10 mouse cellular contexts compared by ENCODE assay signal in genomic region chr7:44317913-44318312, GRCm38 (mm10). TPM values are rescaled to one million over a fixed set of nuclear protein-coding genes. Genes with fewer than 3 reads are reported as not detected.
DNase-seq lines count a peak whose midpoint lies in the region; ATAC-seq lines count a peak whose summit lies in the region.
"Had no signal": no experiment of that assay in that cellular context is flagged by ENCODE, and none has a peak within 500 bp of the region (broad histone marks: within the 10 kb centered on the region; RNA-seq: fewer than 3 reads in every experiment).

No protein-coding gene starts in this region.

- H3K4me2 ChIP-seq in midbrain, embryonic 16.5 days (ENCODE audit: low read length), result no peak overlapping the region
- no peak overlapping the region for H3K4me2 ChIP-seq in forebrain, embryonic 16.5 days (ENCODE audit: low read length)
- H3K4me2 ChIP-seq: heart, embryonic 13.5 days had no signal

- H3K27ac ChIP-seq in midbrain, embryonic 10.5 days (replicated peaks), result no peak overlapping the region
- no peak overlapping the region for H3K27ac ChIP-seq in midbrain, embryonic 16.5 days (ENCODE audit: low read length)
- no peak overlapping the region for H3K27ac ChIP-seq in forebrain, embryonic 16.5 days (ENCODE audit: low read length)
- no peak overlapping the region for H3K27ac ChIP-seq in heart, embryonic 10.5 days
- H3K27ac ChIP-seq: heart, embryonic 13.5 days; macrophage had no signal

- no peaks in the 10 kb centered on the region for H3K9me3 ChIP-seq in midbrain, embryonic 10.5 days (replicated peaks)
- H3K9me3 ChIP-seq in midbrain, embryonic 16.5 days (replicated peaks; ENCODE audit: control insufficient read depth, low read length, poor library complexity, severe bottlenecking), result no peaks in the 10 kb centered on the region
- no peaks in the 10 kb centered on the region for H3K9me3 ChIP-seq in forebrain, embryonic 16.5 days (ENCODE audit: control insufficient read depth, low read length)
- no peaks in the 10 kb centered on the region for H3K9me3 ChIP-seq in heart, embryonic 10.5 days
- H3K9me3 ChIP-seq: heart, embryonic 13.5 days had no signal

- peaks cover 50% of the 10 kb centered on the region for H3K36me3 ChIP-seq in midbrain, embryonic 10.5 days
- peaks cover 49% of the 10 kb centered on the region for H3K36me3 ChIP-seq in midbrain, embryonic 16.5 days (ENCODE audit: control insufficient read depth, insufficient read depth, low read length)
- peaks cover 20% of the 10 kb centered on the region for H3K36me3 ChIP-seq in forebrain, embryonic 16.5 days (ENCODE audit: control insufficient read depth, insufficient read depth)
- H3K36me3 ChIP-seq in heart, embryonic 10.5 days, result no peaks in the 10 kb centered on the region
- H3K36me3 ChIP-seq: heart, embryonic 13.5 days had no signal

- DNase-seq in cerebellum, adult 11-12 months, result peak; percentile 27
- no peak for DNase-seq in cerebellum, adult 11 months
- DNase-seq in midbrain, embryonic 10.5 days (ENCODE audit: low spot score), result peak; percentile 28
- peak; percentile 59 for DNase-seq in retina, embryonic 14.5 days (ENCODE audit: low spot score)
- DNase-seq in heart, embryonic 10.5 days (ENCODE audit: low spot score), result no peak
- no peak for DNase-seq in heart, adult 18-20 months

- no peak overlapping the region for H3K4me3 ChIP-seq in midbrain, embryonic 10.5 days
- H3K4me3 ChIP-seq in midbrain, embryonic 16.5 days (ENCODE audit: low read depth, low read length), result no peak overlapping the region
- no peak overlapping the region for H3K4me3 ChIP-seq in forebrain, embryonic 16.5 days (replicated peaks; ENCODE audit: low read length)
- H3K4me3 ChIP-seq in heart, embryonic 10.5 days, result no peak overlapping the region
- H3K4me3 ChIP-seq: heart, embryonic 13.5 days had no signal

- no peak for ATAC-seq in midbrain, embryonic 16.5 days
- 0 out of 2 replicates have a peak, but pooled peaks have one; percentile 26 for ATAC-seq in forebrain, embryonic 16.5 days

- H3K4me1 ChIP-seq in midbrain, embryonic 10.5 days, result no peaks in the 10 kb centered on the region
- no peaks in the 10 kb centered on the region for H3K4me1 ChIP-seq in midbrain, embryonic 16.5 days (ENCODE audit: control insufficient read depth, insufficient read depth, low read length)
- H3K4me1 ChIP-seq in forebrain, embryonic 16.5 days (replicated peaks; ENCODE audit: control insufficient read depth, insufficient read depth, low read length), result peaks cover 11% of the 10 kb centered on the region
- no peaks in the 10 kb centered on the region for H3K4me1 ChIP-seq in heart, embryonic 10.5 days
- H3K4me1 ChIP-seq: heart, embryonic 13.5 days had no signal

- H3K9ac ChIP-seq in midbrain, embryonic 16.5 days (ENCODE audit: low read depth, low read length), result no peak overlapping the region
- H3K9ac ChIP-seq in forebrain, embryonic 16.5 days (replicated peaks; ENCODE audit: low read depth, low read length), result no peak overlapping the region
- H3K9ac ChIP-seq: heart, embryonic 13.5 days had no signal

- H3K27me3 ChIP-seq in midbrain, embryonic 10.5 days (ENCODE audit: low read depth, poor library complexity, severe bottlenecking), result peaks cover 7% of the 10 kb centered on the region
- no peaks in the 10 kb centered on the region for H3K27me3 ChIP-seq in midbrain, embryonic 16.5 days (ENCODE audit: control insufficient read depth, insufficient read depth, low read depth, low read length)
- H3K27me3 ChIP-seq in forebrain, embryonic 16.5 days (replicated peaks; ENCODE audit: control insufficient read depth, insufficient read depth, low read length), result no peaks in the 10 kb centered on the region
- H3K27me3 ChIP-seq in heart, embryonic 10.5 days (ENCODE audit: insufficient read depth, poor library complexity, severe bottlenecking), result peaks cover 82% of the 10 kb centered on the region

- 39% methylated on average over 4 of the region's 4 CpGs for WGBS in midbrain, embryonic 10.5 days
- 34% methylated on average over 4 of the region's 4 CpGs for WGBS in midbrain, embryonic 16.5 days
- WGBS in forebrain, embryonic 16.5 days, result 24% methylated on average over 4 of the region's 4 CpGs
- WGBS in heart, embryonic 10.5 days, result 34% methylated on average over 4 of the region's 4 CpGs

RNA-seq across cellular contexts. Expression of gene Shank1, which starts 7.9 kb away (rescaled TPM):
- 1.5 and 2.6 TPM in 2 replicates for polyA plus RNA-seq in midbrain, embryonic 10.5 days (2016; fragmentation: Nextera tagmentation; extraction: Ambion mirVana)
- polyA plus RNA-seq in midbrain, embryonic 16.5 days (2015; fragmentation: Nextera tagmentation; extraction: Ambion mirVana), result 35.6 and 36.8 TPM in 2 replicates
- polyA plus RNA-seq in forebrain, embryonic 16.5 days (2015; fragmentation: Nextera tagmentation; extraction: Ambion mirVana), result 20.4 and 26.5 TPM in 2 replicates
- polyA plus RNA-seq in heart, embryonic 10.5 days (2016; fragmentation: Nextera tagmentation; extraction: Ambion mirVana), result 0.47 and 0.84 TPM in 2 replicates
- total RNA-seq in heart, adult 18-20 months (2021), result 1 to 10 TPM; 2.1 to 2.7 TPM
- polyA plus RNA-seq: macrophage had no signal

RNA-seq across cellular contexts. Expression of gene Clec11a, which starts 11.2 kb away (rescaled TPM):
- polyA plus RNA-seq in midbrain, embryonic 10.5 days (2016; fragmentation: Nextera tagmentation; extraction: Ambion mirVana), result 2.2 and 2.4 TPM in 2 replicates
- polyA plus RNA-seq in midbrain, embryonic 16.5 days (2015; fragmentation: Nextera tagmentation; extraction: Ambion mirVana), result 4.0 and 4.2 TPM in 2 replicates
- polyA plus RNA-seq in forebrain, embryonic 16.5 days (2015; fragmentation: Nextera tagmentation; extraction: Ambion mirVana), result 3.5 and 4.4 TPM in 2 replicates
- 0.60 and 1.2 TPM in 2 replicates for polyA plus RNA-seq in heart, embryonic 10.5 days (2016; fragmentation: Nextera tagmentation; extraction: Ambion mirVana)
- total RNA-seq in heart, adult 18-20 months (2021), result under 1 TPM; 0.69 to 0.87 TPM

RNA-seq across cellular contexts. Expression of gene Gm15517, which starts 56.7 kb away (rescaled TPM):
- not detected in 2 replicates for polyA plus RNA-seq in midbrain, embryonic 10.5 days (2016; fragmentation: Nextera tagmentation; extraction: Ambion mirVana)
- not detected in 2 replicates for polyA plus RNA-seq in midbrain, embryonic 16.5 days (2015; fragmentation: Nextera tagmentation; extraction: Ambion mirVana)
- polyA plus RNA-seq in forebrain, embryonic 16.5 days (2015; fragmentation: Nextera tagmentation; extraction: Ambion mirVana), result not detected in 2 replicates
- not detected in 2 replicates for polyA plus RNA-seq in heart, embryonic 10.5 days (2016; fragmentation: Nextera tagmentation; extraction: Ambion mirVana)
- total RNA-seq in heart, adult 18-20 months (2021), result not detected
- polyA plus RNA-seq: heart, embryonic 13.5 days; macrophage had no signal

Comparison
In these comparisons a context has a peak if more than half of its experiments do, and no peak if none do; other contexts are left out.
1. DNase-seq: peak in cerebellum, adult 11-12 months (single experiment), midbrain, embryonic 10.5 days (single experiment) and retina, embryonic 14.5 days (single experiment); none in cerebellum, adult 11 months (single experiment), heart, embryonic 10.5 days (single experiment) and heart, adult 18-20 months (0 of 2).